Mouse (Mus musculus): ENCODE results near the gene Pkn1. TPM values are rescaled to one million over a fixed set of nuclear protein-coding genes. Genes with fewer than 3 reads are reported as not detected.

The Pkn1 gene
- polyA plus RNA-seq (2015; fragmentation: Nextera tagmentation; extraction: Ambion mirVana), result 14.7 and 19.9 TPM in 2 replicates

GRCm38 (mm10) chr8:83698661-83699453 is at the start of gene Pkn1:
Gene Pkn1 (minus strand): TSS chr8:83699179.
- Histone ChIP-seq H3K27ac (ENCODE audit: low read length) (peak within 1 kb of the TSS; percentile 86), H3K4me3 (replicated peaks; ENCODE audit: low read length) (peak within 1 kb of the TSS; percentile 89), H3K4me2 (ENCODE audit: low read depth, low read length) (peak within 1 kb of the TSS; percentile 94), H3K27me3 (ENCODE audit: control insufficient read depth, insufficient read depth, low read length) (no peaks in the 10 kb centered on the region), H3K9ac (ENCODE audit: low read length) (peak within 1 kb of the TSS; percentile 97), H3K9me3 (replicated peaks; ENCODE audit: control insufficient read depth, low read length) (no peaks in the 10 kb centered on the region; the same call in 1 of the 2 replicates), H3K36me3 (ENCODE audit: control insufficient read depth, insufficient read depth, low read length) (no peaks in the 10 kb centered on the region), H3K4me1 (ENCODE audit: control insufficient read depth, insufficient read depth, low read length) (peaks cover 40% of the 10 kb centered on the region)
- WGBS, result under 1% methylated on average over 85 of the region's 85 CpGs
- ATAC-seq (ENCODE audit: insufficient read depth, low FRiP score), result peak; percentile 94

GRCm38 (mm10) chr8:83748708-83749107 is 49.7 kb upstream of the Pkn1 start:
- ATAC-seq (ENCODE audit: insufficient read depth, low FRiP score), result peak; percentile 57
- no peaks in the 10 kb centered on the region for H3K9me3 ChIP-seq (replicated peaks; ENCODE audit: control insufficient read depth, low read length)
- WGBS, result 23% methylated on average over 3 of the region's 3 CpGs
- no peaks in the 10 kb centered on the region for H3K27me3 ChIP-seq (ENCODE audit: control insufficient read depth, insufficient read depth, low read length)
- H3K27ac ChIP-seq (ENCODE audit: low read length), result peak overlapping the region; percentile 74
- H3K4me3 ChIP-seq (replicated peaks; ENCODE audit: low read length), result no peak overlapping the region
- H3K4me2 ChIP-seq (ENCODE audit: low read depth, low read length), result no peak overlapping the region
- H3K4me1 ChIP-seq (ENCODE audit: control insufficient read depth, insufficient read depth, low read length), result peaks cover 13% of the 10 kb centered on the region
- 0 out of 2 replicates have a peak overlapping the region, but pooled peaks have one; percentile 25 for H3K9ac ChIP-seq (ENCODE audit: low read length)
- no peaks in the 10 kb centered on the region for H3K36me3 ChIP-seq (ENCODE audit: control insufficient read depth, insufficient read depth, low read length)

GRCm38 (mm10) chr8:83747661-83748346 is 48.8 kb upstream of the Pkn1 start:
- peak overlapping the region; percentile 74 for H3K27ac ChIP-seq (ENCODE audit: low read length)
- peak overlapping the region; percentile 65 for H3K4me2 ChIP-seq (ENCODE audit: low read depth, low read length)
- peak; percentile 86 for ATAC-seq (ENCODE audit: insufficient read depth, low FRiP score)
- H3K9me3 ChIP-seq (replicated peaks; ENCODE audit: control insufficient read depth, low read length), result no peaks in the 10 kb centered on the region
- H3K4me1 ChIP-seq (ENCODE audit: control insufficient read depth, insufficient read depth, low read length), result peaks cover 13% of the 10 kb centered on the region
- WGBS, result 3% methylated on average over 28 of the region's 28 CpGs
- H3K4me3 ChIP-seq (replicated peaks; ENCODE audit: low read length), result peak overlapping the region; percentile 36
- peak overlapping the region; percentile 67 for H3K9ac ChIP-seq (ENCODE audit: low read length)
- no peaks in the 10 kb centered on the region for H3K36me3 ChIP-seq (ENCODE audit: control insufficient read depth, insufficient read depth, low read length)
- no peaks in the 10 kb centered on the region for H3K27me3 ChIP-seq (ENCODE audit: control insufficient read depth, insufficient read depth, low read length)

- Histone ChIP-seq H3K4me2 (ENCODE audit: low read depth, low read length) (no peak overlapping the region), H3K9me3 (replicated peaks; ENCODE audit: control insufficient read depth, low read length) (no peaks in the 10 kb centered on the region), H3K4me1 (ENCODE audit: control insufficient read depth, insufficient read depth, low read length) (peaks cover 33% of the 10 kb centered on the region), H3K9ac (ENCODE audit: low read length) (no peak overlapping the region), H3K27me3 (ENCODE audit: control insufficient read depth, insufficient read depth, low read length) (no peaks in the 10 kb centered on the region), H3K4me3 (replicated peaks; ENCODE audit: low read length) (no peak overlapping the region), H3K27ac (ENCODE audit: low read length) (no peak overlapping the region), H3K36me3 (ENCODE audit: control insufficient read depth, insufficient read depth, low read length) (no peaks in the 10 kb centered on the region)
- WGBS, result 86% methylated on average over 4 of the region's 4 CpGs
- ATAC-seq (ENCODE audit: insufficient read depth, low FRiP score), result no peak
Observed at GRCm38 (mm10) chr8:83744070-83744469, 45.1 kb upstream of the Pkn1 start.

- no peaks in the 10 kb centered on the region for H3K27me3 ChIP-seq (ENCODE audit: control insufficient read depth, insufficient read depth, low read length)
- 85% methylated on average over 6 of the region's 6 CpGs for WGBS
- ATAC-seq (ENCODE audit: insufficient read depth, low FRiP score), result no peak
- H3K27ac ChIP-seq (ENCODE audit: low read length), result no peak overlapping the region
- H3K9me3 ChIP-seq (replicated peaks; ENCODE audit: control insufficient read depth, low read length), result no peaks in the 10 kb centered on the region
- no peaks in the 10 kb centered on the region for H3K36me3 ChIP-seq (ENCODE audit: control insufficient read depth, insufficient read depth, low read length)
- no peak overlapping the region for H3K4me3 ChIP-seq (replicated peaks; ENCODE audit: low read length)
- no peak overlapping the region for H3K4me2 ChIP-seq (ENCODE audit: low read depth, low read length)
- H3K4me1 ChIP-seq (ENCODE audit: control insufficient read depth, insufficient read depth, low read length), result peaks cover 28% of the 10 kb centered on the region
- H3K9ac ChIP-seq (ENCODE audit: low read length), result no peak overlapping the region
Observed at GRCm38 (mm10) chr8:83742968-83743367, 44.0 kb upstream of the Pkn1 start.

- peak overlapping the region; percentile 78; the same call in 1 of the 2 replicates for H3K9ac ChIP-seq (ENCODE audit: low read length)
- H3K27ac ChIP-seq (ENCODE audit: low read length), result peak overlapping the region; percentile 88
- H3K4me2 ChIP-seq (ENCODE audit: low read depth, low read length), result peak overlapping the region; percentile 92
- no peaks in the 10 kb centered on the region for H3K27me3 ChIP-seq (ENCODE audit: control insufficient read depth, insufficient read depth, low read length)
- H3K4me3 ChIP-seq (replicated peaks; ENCODE audit: low read length), result peak overlapping the region; percentile 58
- H3K36me3 ChIP-seq (ENCODE audit: control insufficient read depth, insufficient read depth, low read length), result no peaks in the 10 kb centered on the region
- ATAC-seq (ENCODE audit: insufficient read depth, low FRiP score), result no peak
- H3K9me3 ChIP-seq (replicated peaks; ENCODE audit: control insufficient read depth, low read length), result 0 out of 2 replicates have a peak, but pooled peaks cover 3% of the 10 kb centered on the region
- 72% methylated on average over 19 of the region's 19 CpGs for WGBS
- H3K4me1 ChIP-seq (ENCODE audit: control insufficient read depth, insufficient read depth, low read length), result peaks cover 32% of the 10 kb centered on the region
Observed at GRCm38 (mm10) chr8:83741849-83742655, 43.1 kb upstream of the Pkn1 start.

- H3K9me3 ChIP-seq (replicated peaks; ENCODE audit: control insufficient read depth, low read length), result 0 out of 2 replicates have a peak, but pooled peaks cover 5% of the 10 kb centered on the region
- H3K27me3 ChIP-seq (ENCODE audit: control insufficient read depth, insufficient read depth, low read length), result no peaks in the 10 kb centered on the region
- peak within 1 kb of the TSS; percentile 88 for H3K27ac ChIP-seq (ENCODE audit: low read length)
- H3K4me2 ChIP-seq (ENCODE audit: low read depth, low read length), result peak within 1 kb of the TSS; percentile 92
- peak within 1 kb of the TSS; percentile 58 for H3K4me3 ChIP-seq (replicated peaks; ENCODE audit: low read length)
- H3K4me1 ChIP-seq (ENCODE audit: control insufficient read depth, insufficient read depth, low read length), result peaks cover 32% of the 10 kb centered on the region
- 2% methylated on average over 46 of the region's 56 CpGs for WGBS
- H3K36me3 ChIP-seq (ENCODE audit: control insufficient read depth, insufficient read depth, low read length), result no peaks in the 10 kb centered on the region
- peak; percentile 69 for ATAC-seq (ENCODE audit: insufficient read depth, low FRiP score)
- peak within 1 kb of the TSS; percentile 78 for H3K9ac ChIP-seq (ENCODE audit: low read length)
Observed at GRCm38 (mm10) chr8:83740976-83741741, 42.2 kb upstream of the Pkn1 start, which contains the start of gene Adgre5. Gene Adgre5 (minus strand): TSS chr8:83741326.

GRCm38 (mm10) chr8:83740586-83740975 is 41.6 kb upstream of the Pkn1 start:
- Histone ChIP-seq H3K4me1 (ENCODE audit: control insufficient read depth, insufficient read depth, low read length) (peaks cover 36% of the 10 kb centered on the region), H3K9ac (ENCODE audit: low read length) (peak overlapping the region; percentile 78), H3K9me3 (replicated peaks; ENCODE audit: control insufficient read depth, low read length) (0 out of 2 replicates have a peak, but pooled peaks cover 5% of the 10 kb centered on the region), H3K4me2 (ENCODE audit: low read depth, low read length) (peak overlapping the region; percentile 92), H3K4me3 (replicated peaks; ENCODE audit: low read length) (peak overlapping the region; percentile 58), H3K27ac (ENCODE audit: low read length) (peak overlapping the region; percentile 88), H3K36me3 (ENCODE audit: control insufficient read depth, insufficient read depth, low read length) (no peaks in the 10 kb centered on the region), H3K27me3 (ENCODE audit: control insufficient read depth, insufficient read depth, low read length) (no peaks in the 10 kb centered on the region)
- no peak for ATAC-seq (ENCODE audit: insufficient read depth, low FRiP score)
- WGBS, result 13% methylated on average over 3 of the region's 3 CpGs
